In the genomic region with DNA sequence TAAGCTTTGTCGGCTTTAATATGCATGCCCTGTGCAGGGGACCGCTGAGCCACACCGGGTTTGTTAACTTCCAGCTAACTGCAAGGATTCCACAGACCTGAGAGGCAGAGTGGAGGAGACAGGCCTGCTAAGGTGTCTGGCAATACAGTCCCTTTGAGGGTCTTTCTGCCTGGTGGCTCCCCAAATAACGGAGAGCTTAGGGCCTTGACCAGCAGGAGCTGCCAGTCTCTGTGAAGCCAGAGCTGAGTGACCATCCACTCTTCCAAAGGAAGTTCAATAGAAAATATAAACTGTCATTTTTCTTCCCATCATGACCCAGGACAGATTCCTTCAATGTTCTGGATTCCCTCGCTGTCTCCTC, we compare ENCODE assay signal across 11 mouse cellular contexts. TPM values are rescaled to one million over a fixed set of nuclear protein-coding genes. Genes with fewer than 3 reads are reported as not detected.
A peak's percentile ranks its signal among the peaks of the same experiment; 100 is the strongest.
DNase-seq lines count a peak whose midpoint lies in the region; ATAC-seq lines count a peak whose summit lies in the region.
"Had no signal": no experiment of that assay in that cellular context is flagged by ENCODE, and none has a peak within 500 bp of the region (broad histone marks: within the 10 kb centered on the region; RNA-seq: fewer than 3 reads in every experiment).

No protein-coding gene starts in this region.

- no peak for DNase-seq in kidney, postnatal 36 days
- DNase-seq in left cerebral cortex, postnatal 4 days = no peak
- no peak for DNase-seq in MN1 (ENCODE audit: low spot score)
- DNase-seq in layer of hippocampus, adult 18-20 months (ENCODE audit: low spot score in 2 of 2) = no peak
- DNase-seq: layer of hippocampus, postnatal 36 days; right cerebral cortex, postnatal 25 days had no signal

- H3K4me2 ChIP-seq in kidney, embryonic 15.5 days = peak overlapping the region; percentile 90
- H3K4me2 ChIP-seq in embryonic facial prominence, embryonic 13.5 days = peak overlapping the region; percentile 96
- peak overlapping the region; percentile 94 for H3K4me2 ChIP-seq in hindbrain, embryonic 15.5 days
- peak overlapping the region; percentile 86 for H3K4me2 ChIP-seq in midbrain, embryonic 12.5 days (replicated peaks)

- 29% methylated on average over 5 of the region's 5 CpGs for WGBS in kidney, embryonic 15.5 days
- WGBS in embryonic facial prominence, embryonic 13.5 days = 12% methylated on average over 5 of the region's 5 CpGs
- WGBS in hindbrain, embryonic 15.5 days = 10% methylated on average over 5 of the region's 5 CpGs
- WGBS in midbrain, embryonic 12.5 days = 4% methylated on average over 5 of the region's 5 CpGs

- peaks cover 45% of the 10 kb centered on the region for H3K27me3 ChIP-seq in kidney, embryonic 15.5 days
- H3K27me3 ChIP-seq in embryonic facial prominence, embryonic 13.5 days = peaks cover 47% of the 10 kb centered on the region
- peaks cover 15% of the 10 kb centered on the region for H3K27me3 ChIP-seq in hindbrain, embryonic 15.5 days
- H3K27me3 ChIP-seq in midbrain, embryonic 12.5 days = peaks cover 55% of the 10 kb centered on the region

- H3K36me3 ChIP-seq in kidney, embryonic 15.5 days = no peaks in the 10 kb centered on the region
- H3K36me3 ChIP-seq in embryonic facial prominence, embryonic 13.5 days = no peaks in the 10 kb centered on the region
- H3K36me3 ChIP-seq in hindbrain, embryonic 15.5 days = no peaks in the 10 kb centered on the region
- H3K36me3 ChIP-seq in midbrain, embryonic 12.5 days = no peaks in the 10 kb centered on the region
- H3K36me3 ChIP-seq: heart, embryonic 15.5 days had no signal

- no peak for ATAC-seq in kidney, embryonic 15.5 days (replicated peaks; ENCODE audit: low FRiP score)
- no peak for ATAC-seq in embryonic facial prominence, embryonic 13.5 days (ENCODE audit: insufficient number of reproducible peaks, insufficient read depth, low FRiP score, low TSS enrichment, low read depth)
- ATAC-seq in hindbrain, embryonic 15.5 days (ENCODE audit: low FRiP score, low read depth) = no peak
- ATAC-seq in midbrain, embryonic 12.5 days (ENCODE audit: low FRiP score, low read depth) = no peak

- no peaks in the 10 kb centered on the region for H3K9me3 ChIP-seq in kidney, embryonic 15.5 days (replicated peaks)
- H3K9me3 ChIP-seq in embryonic facial prominence, embryonic 13.5 days = no peaks in the 10 kb centered on the region
- H3K9me3 ChIP-seq in hindbrain, embryonic 15.5 days = no peaks in the 10 kb centered on the region
- no peaks in the 10 kb centered on the region for H3K9me3 ChIP-seq in midbrain, embryonic 12.5 days
- H3K9me3 ChIP-seq: heart, embryonic 15.5 days had no signal

- no peak overlapping the region for H3K9ac ChIP-seq in kidney, embryonic 15.5 days
- peak overlapping the region; percentile 75 for H3K9ac ChIP-seq in embryonic facial prominence, embryonic 13.5 days
- no peak overlapping the region for H3K9ac ChIP-seq in hindbrain, embryonic 15.5 days
- no peak overlapping the region for H3K9ac ChIP-seq in midbrain, embryonic 12.5 days (replicated peaks)
- H3K9ac ChIP-seq: heart, embryonic 15.5 days had no signal

- peak overlapping the region; percentile 99 for H3K27ac ChIP-seq in kidney, embryonic 15.5 days
- H3K27ac ChIP-seq in embryonic facial prominence, embryonic 13.5 days = peak overlapping the region; percentile 100
- H3K27ac ChIP-seq in hindbrain, embryonic 15.5 days (replicated peaks) = no peak overlapping the region
- H3K27ac ChIP-seq in midbrain, embryonic 12.5 days (replicated peaks) = no peak overlapping the region; the same call in 1 of the 2 replicates
- H3K27ac ChIP-seq: heart, embryonic 15.5 days had no signal

- peaks cover 52% of the 10 kb centered on the region for H3K4me1 ChIP-seq in kidney, embryonic 15.5 days
- peaks cover 34% of the 10 kb centered on the region for H3K4me1 ChIP-seq in embryonic facial prominence, embryonic 13.5 days
- H3K4me1 ChIP-seq in hindbrain, embryonic 15.5 days (replicated peaks) = peaks cover 51% of the 10 kb centered on the region
- peaks cover 52% of the 10 kb centered on the region for H3K4me1 ChIP-seq in midbrain, embryonic 12.5 days

- H3K4me3 ChIP-seq in kidney, embryonic 15.5 days (replicated peaks) = 0 out of 2 replicates have a peak overlapping the region, but pooled peaks have one; percentile 96
- H3K4me3 ChIP-seq in embryonic facial prominence, embryonic 13.5 days = peak overlapping the region; percentile 94
- H3K4me3 ChIP-seq in hindbrain, embryonic 15.5 days = 0 out of 2 replicates have a peak overlapping the region, but pooled peaks have one; percentile 70
- peak overlapping the region; percentile 98; the same call in 1 of the 2 replicates for H3K4me3 ChIP-seq in midbrain, embryonic 12.5 days

- intact Hi-C loops in left cerebral cortex, postnatal 4 days (cut with DNase I) = loop anchor here (5.0 to 10.0 kb wide), 4 partner anchors 135 to 465 kb away; partner anchors contain the start of gene Ercc6l2

RNA-seq across cellular contexts. Expression of gene Ptch1, which starts 4.0 kb away (rescaled TPM):
- polyA plus RNA-seq in kidney, embryonic 15.5 days (2015; fragmentation: Nextera tagmentation; extraction: Ambion mirVana) = 15.8 and 17.3 TPM in 2 replicates
- polyA plus RNA-seq in embryonic facial prominence, embryonic 13.5 days (2015; fragmentation: Nextera tagmentation; extraction: Ambion mirVana) = 30.6 and 30.8 TPM in 2 replicates
- 16.3 and 16.6 TPM in 2 replicates for polyA plus RNA-seq in hindbrain, embryonic 15.5 days (2015; fragmentation: Nextera tagmentation; extraction: Ambion mirVana)
- polyA plus RNA-seq in midbrain, embryonic 12.5 days (2016; fragmentation: Nextera tagmentation; extraction: Ambion mirVana) = 18.6 and 24.5 TPM in 2 replicates
- 10 to 100 TPM; 37.5 to 40.9 TPM for total RNA-seq in left cerebral cortex, postnatal 4 days (2021)
- total RNA-seq in layer of hippocampus, adult 18-20 months (2021) = 10 to 100 TPM; 43.0 to 50.2 TPM

Comparison
In these comparisons a context has a peak if more than half of its experiments do, and no peak if none do; other contexts are left out.
1. H3K27ac ChIP-seq: peak in kidney, embryonic 15.5 days (single experiment) and embryonic facial prominence, embryonic 13.5 days (single experiment); none in hindbrain, embryonic 15.5 days (single experiment) and midbrain, embryonic 12.5 days (single experiment).
2. Peak in every context shown above with its lines, with median percentiles within 50 percentile points of each other: H3K4me2 ChIP-seq and H3K4me3 ChIP-seq.